Comparison of ENCODE assay signal across 20 mouse cellular contexts in genomic region chr1:169737231-169737630, GRCm38 (mm10). TPM values are rescaled to one million over a fixed set of nuclear protein-coding genes. Genes with fewer than 3 reads are reported as not detected.
DNase-seq lines count a peak whose midpoint lies in the region; ATAC-seq and TF ChIP-seq lines count a peak whose summit lies in the region.
"Had no signal": no experiment of that assay in that cellular context is flagged by ENCODE, and none has a peak within 500 bp of the region (broad histone marks: within the 10 kb centered on the region; RNA-seq: fewer than 3 reads in every experiment).

No protein-coding gene starts in this region.

- ATAC-seq in hindbrain, postnatal 0 days = no peak
- ATAC-seq: CD4-positive, CD25-positive, alpha-beta regulatory T cell, adult 4 months; forebrain, embryonic 13.5 days; intestine, embryonic 15.5 days had no signal

- no peak overlapping the region for H3K4me3 ChIP-seq in kidney, adult 2 months (ENCODE audit: insufficient read depth, low read depth, low read length)
- no peak overlapping the region for H3K4me3 ChIP-seq in hindbrain, postnatal 0 days (ENCODE audit: low read length)
- H3K4me3 ChIP-seq: forebrain, embryonic 13.5 days; heart, embryonic 13.5 days; hindbrain, embryonic 12.5 days; intestine, embryonic 15.5 days had no signal

- no peak overlapping the region for H3K4me2 ChIP-seq in hindbrain, postnatal 0 days (ENCODE audit: low read depth, low read length)
- H3K4me2 ChIP-seq: forebrain, embryonic 13.5 days; heart, embryonic 13.5 days; hindbrain, embryonic 12.5 days; intestine, embryonic 15.5 days had no signal

- no peak for TF ChIP-seq POLR2A in kidney, adult 2 months (IDR thresholded peaks at IDR 0.05; ENCODE audit: low read depth, low read length)

- no peaks in the 10 kb centered on the region for H3K9me3 ChIP-seq in hindbrain, postnatal 0 days (ENCODE audit: low read length)
- H3K9me3 ChIP-seq: forebrain, embryonic 13.5 days; heart, embryonic 13.5 days; hindbrain, embryonic 12.5 days; intestine, embryonic 15.5 days had no signal

- TF ChIP-seq CTCF in kidney, adult 2 months (conservative IDR thresholded peaks at IDR 0.05; ENCODE audit: insufficient read depth, insufficient read length, low read depth, low read length) = no peak
- TF ChIP-seq CTCF in hindbrain, postnatal 0 days (IDR thresholded peaks at IDR 0.05; ENCODE audit: low read depth) = no peak

- H3K4me1 ChIP-seq in kidney, adult 2 months (ENCODE audit: control insufficient read depth, insufficient read depth, low read length) = no peaks in the 10 kb centered on the region
- H3K4me1 ChIP-seq in hindbrain, postnatal 0 days (ENCODE audit: insufficient read depth, low read length) = no peaks in the 10 kb centered on the region
- H3K4me1 ChIP-seq: forebrain, embryonic 13.5 days; heart, embryonic 13.5 days; hindbrain, embryonic 12.5 days; intestine, embryonic 15.5 days had no signal

- H3K9ac ChIP-seq in hindbrain, postnatal 0 days (replicated peaks; ENCODE audit: low read length) = no peak overlapping the region
- H3K9ac ChIP-seq: forebrain, embryonic 13.5 days; heart, embryonic 13.5 days; hindbrain, embryonic 12.5 days; intestine, embryonic 15.5 days had no signal

- no peak overlapping the region for H3K27ac ChIP-seq in kidney, adult 2 months (ENCODE audit: insufficient read depth, low read depth, low read length)
- no peak overlapping the region for H3K27ac ChIP-seq in hindbrain, postnatal 0 days
- H3K27ac ChIP-seq: forebrain, embryonic 13.5 days; heart, embryonic 13.5 days; hindbrain, embryonic 12.5 days; intestine, embryonic 15.5 days had no signal

- peak; percentile 13 for DNase-seq in gastrocnemius, adult 18-20 months (ENCODE audit: low spot score)
- no peak for DNase-seq in gastrocnemius, postnatal 10 days
- peak; percentile 3 for DNase-seq in kidney, adult 2 months
- DNase-seq in kidney, adult 18-20 months = no peak
- DNase-seq in adipocyte (ENCODE audit: low spot score) = peak; percentile 32
- peak; percentile 12 for DNase-seq in heart, postnatal 4 days
- DNase-seq in ovary, postnatal 10 days (ENCODE audit: low spot score) = no peak
- no peak for DNase-seq in hindbrain, postnatal 0 days (ENCODE audit: low spot score)
- DNase-seq: cerebellum, postnatal 14 days; midbrain, embryonic 14.5 days; retina, postnatal 1 day; right cerebral cortex, postnatal 4 days; thymus, postnatal 4 days had no signal

- H3K36me3 ChIP-seq in kidney, adult 2 months (ENCODE audit: control insufficient read depth, insufficient read depth, low read length) = no peaks in the 10 kb centered on the region
- H3K36me3 ChIP-seq in hindbrain, postnatal 0 days (ENCODE audit: insufficient read depth, low read length) = no peaks in the 10 kb centered on the region
- H3K36me3 ChIP-seq: G1E; heart, embryonic 13.5 days; hindbrain, embryonic 12.5 days; intestine, embryonic 15.5 days had no signal

- 74% methylated on average over 6 of the region's 6 CpGs for WGBS in kidney, adult 2 months
- WGBS in hindbrain, postnatal 0 days = 86% methylated on average over 6 of the region's 6 CpGs

- no peaks in the 10 kb centered on the region for H3K27me3 ChIP-seq in kidney, adult 2 months (replicated peaks; ENCODE audit: control insufficient read depth, insufficient read depth, low read length)
- no peaks in the 10 kb centered on the region for H3K27me3 ChIP-seq in hindbrain, postnatal 0 days (ENCODE audit: insufficient read depth, low read length)
- H3K27me3 ChIP-seq: forebrain, embryonic 13.5 days; heart, embryonic 13.5 days; hindbrain, embryonic 12.5 days; intestine, embryonic 15.5 days had no signal

RNA-seq across cellular contexts. Expression of gene Rgs4, which starts 10.2 kb away (rescaled TPM):
- total RNA-seq in gastrocnemius, adult 18-20 months (2021) = 1 to 10 TPM; 3.0 to 7.7 TPM
- 1 to 10 TPM; 7.9 to 8.2 TPM for total RNA-seq in gastrocnemius, postnatal 10 days (2021)
- 0.90 and 1.8 TPM in 2 replicates for polyA plus RNA-seq in kidney, adult 2 months (2012; rRNA removed)
- total RNA-seq in heart, postnatal 4 days (2021) = 1 to 10 TPM; 7.3 to 9.8 TPM
- 69.6 and 81.5 TPM in 2 replicates for total RNA-seq in hindbrain, postnatal 0 days (2014; rRNA removed)
- 99.5 and 100 TPM in 2 replicates for polyA plus RNA-seq in hindbrain, postnatal 0 days (2015; fragmentation: Nextera tagmentation; extraction: Ambion mirVana)
- total RNA-seq: G1E; neutrophil, adult 5-6 weeks had no signal
- polyA plus RNA-seq: CD4-positive, CD25-positive, alpha-beta regulatory T cell, adult 4 months; G1E had no signal

Comparison
In these comparisons a context has a peak if more than half of its experiments do, and no peak if none do; other contexts are left out.
1. DNase-seq: peak in gastrocnemius, adult 18-20 months (single experiment), kidney, adult 2 months (single experiment), adipocyte (single experiment) and heart, postnatal 4 days (single experiment); none in gastrocnemius, postnatal 10 days (single experiment), kidney, adult 18-20 months (single experiment), ovary, postnatal 10 days (single experiment) and hindbrain, postnatal 0 days (single experiment).